Mouse (Mus musculus): Measurements from ENCODE around the gene Gpr4.
A peak's percentile ranks its signal among the peaks of the same experiment; 100 is the strongest.

The Gpr4 gene

DNA sequence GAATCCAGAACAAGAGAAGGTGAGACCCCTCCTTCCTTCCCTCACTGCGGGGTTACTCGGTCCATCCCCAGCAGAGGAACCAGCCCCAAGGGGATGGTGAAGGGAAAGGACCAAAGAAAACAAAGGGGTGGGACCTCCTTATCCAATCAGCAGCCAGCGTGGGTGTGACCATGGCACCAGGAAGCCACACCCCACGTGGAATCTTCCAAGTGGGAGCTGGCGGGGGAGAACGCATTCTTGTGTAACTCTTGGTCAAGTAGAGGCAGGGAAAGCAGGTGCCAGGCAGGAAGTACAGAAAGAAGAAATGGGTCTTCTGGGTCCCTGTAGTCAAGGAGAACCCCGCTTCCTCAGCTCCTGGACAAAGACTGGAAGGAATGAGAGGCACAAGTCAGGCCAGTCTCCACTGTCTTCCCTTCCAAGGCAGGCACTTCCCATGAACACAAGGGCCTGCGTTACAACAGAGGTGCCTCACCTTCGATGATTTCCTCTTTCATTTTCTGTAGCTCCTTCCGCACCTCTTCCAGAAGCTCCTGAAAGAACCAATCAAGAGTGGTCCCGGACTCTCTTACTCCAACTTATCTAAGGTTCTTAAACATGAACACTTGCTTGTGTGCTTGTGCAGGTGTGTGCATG is 45.2 kb downstream of the Gpr4 start:
- peak; percentile 88 for DNase-seq (ENCODE audit: low read depth, low spot score)

DNA sequence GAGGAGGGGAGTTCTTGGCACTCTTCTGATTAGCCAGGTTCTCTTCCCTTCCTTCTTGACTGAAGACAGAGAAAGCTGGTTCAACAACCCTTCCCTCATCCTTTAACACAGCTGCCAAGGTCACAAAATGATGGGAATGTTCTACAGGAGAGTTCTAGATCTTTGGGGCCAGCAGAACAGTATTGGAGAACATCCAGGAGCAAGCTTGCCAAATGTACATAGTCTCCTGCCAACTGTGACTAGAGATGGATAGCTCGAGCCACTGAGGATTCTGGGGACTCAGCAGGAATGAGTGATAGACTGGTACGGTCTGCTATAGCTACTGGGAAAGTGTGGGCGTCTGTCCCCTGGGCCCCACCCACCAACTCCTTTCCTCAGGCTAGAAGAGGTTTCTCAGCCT is 46.0 kb downstream of the Gpr4 start:
- peak; percentile 53 for DNase-seq (ENCODE audit: low read depth, low spot score)

DNA sequence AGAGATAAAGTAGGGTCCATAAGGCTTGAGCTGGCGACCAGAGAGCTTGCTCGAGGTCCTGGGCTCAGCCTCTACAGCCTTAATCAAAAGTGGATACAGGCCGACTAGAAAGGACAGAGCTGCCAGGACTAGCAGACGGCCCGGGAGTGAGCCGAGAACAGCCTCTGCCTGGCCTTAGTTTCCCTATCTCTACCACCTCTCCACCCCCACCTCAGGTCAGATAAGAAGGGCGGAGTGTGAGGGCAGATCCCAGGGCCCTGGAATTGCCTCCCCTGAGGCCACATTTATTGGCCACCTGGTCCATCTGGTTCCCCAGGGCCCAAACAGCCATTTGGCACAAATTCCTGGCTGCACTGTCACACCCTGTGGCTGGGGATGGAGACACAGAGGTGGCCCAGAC is 52.8 kb downstream of the Gpr4 start:
- DNase-seq (ENCODE audit: low read depth, low spot score), result peak; percentile 45

DNA sequence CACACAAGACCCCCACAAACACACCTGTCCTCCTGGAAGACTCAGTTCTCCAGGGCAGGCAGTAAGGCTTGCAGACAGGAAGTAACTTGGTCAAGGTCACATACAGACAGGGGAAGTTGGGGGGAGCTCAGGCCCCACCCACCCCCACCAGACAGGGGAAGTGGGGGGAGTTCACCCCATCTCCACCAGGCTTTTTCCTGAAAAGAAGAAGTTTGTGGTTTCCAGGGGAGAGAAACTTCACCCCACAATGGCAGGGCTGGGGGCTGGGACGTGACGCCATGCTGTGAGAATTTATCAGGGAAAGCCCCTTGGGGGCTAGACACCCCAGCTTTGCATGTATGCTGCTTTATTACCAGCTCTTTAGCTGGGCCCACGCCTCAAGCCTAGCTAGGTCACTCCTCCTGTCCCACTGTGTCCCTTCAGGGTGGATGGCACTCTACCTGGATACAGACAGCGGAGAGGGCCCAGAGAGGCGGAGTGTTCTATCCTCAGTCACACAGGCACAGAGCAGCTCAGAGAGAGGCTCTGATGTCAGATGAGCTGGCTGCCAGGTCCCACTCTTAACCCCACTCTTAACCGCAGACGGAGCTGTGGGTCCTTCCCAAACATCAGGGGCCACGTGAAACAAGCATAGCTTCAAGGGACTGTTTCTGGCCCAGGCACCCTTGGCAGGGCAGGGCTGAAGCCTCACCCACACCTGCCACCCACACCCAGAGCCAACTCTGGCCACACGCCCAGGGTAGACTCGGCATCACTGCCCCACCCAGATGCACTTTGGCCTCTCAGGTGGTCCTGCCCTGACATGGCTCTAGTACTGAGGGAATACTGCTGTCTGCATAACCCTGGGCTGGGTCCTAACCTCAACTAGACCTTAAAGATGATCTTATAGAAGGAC is 53.8 kb downstream of the Gpr4 start:
- DNase-seq (ENCODE audit: low read depth, low spot score), result peak; percentile 27

DNA sequence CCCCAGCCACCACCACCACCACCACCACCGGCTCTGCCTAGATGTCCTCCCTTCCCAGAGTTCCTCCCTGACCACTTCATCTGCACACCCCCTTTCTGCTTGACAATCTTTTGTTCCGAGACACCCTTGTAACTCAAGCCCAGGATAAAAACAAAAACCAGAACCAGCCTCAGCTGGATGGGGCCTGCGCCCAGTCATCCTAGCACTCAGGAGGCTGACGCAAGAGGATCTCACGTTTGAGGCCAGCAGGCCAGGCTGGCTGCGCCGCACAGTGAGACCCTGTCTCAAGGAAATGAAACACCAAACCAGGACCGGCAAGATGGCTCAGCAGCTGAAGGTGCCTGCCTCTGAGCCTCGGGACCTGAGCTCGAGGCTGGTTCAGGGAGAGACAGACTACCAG is 54.7 kb downstream of the Gpr4 start:
- DNase-seq (ENCODE audit: low read depth, low spot score), result no peak

DNA sequence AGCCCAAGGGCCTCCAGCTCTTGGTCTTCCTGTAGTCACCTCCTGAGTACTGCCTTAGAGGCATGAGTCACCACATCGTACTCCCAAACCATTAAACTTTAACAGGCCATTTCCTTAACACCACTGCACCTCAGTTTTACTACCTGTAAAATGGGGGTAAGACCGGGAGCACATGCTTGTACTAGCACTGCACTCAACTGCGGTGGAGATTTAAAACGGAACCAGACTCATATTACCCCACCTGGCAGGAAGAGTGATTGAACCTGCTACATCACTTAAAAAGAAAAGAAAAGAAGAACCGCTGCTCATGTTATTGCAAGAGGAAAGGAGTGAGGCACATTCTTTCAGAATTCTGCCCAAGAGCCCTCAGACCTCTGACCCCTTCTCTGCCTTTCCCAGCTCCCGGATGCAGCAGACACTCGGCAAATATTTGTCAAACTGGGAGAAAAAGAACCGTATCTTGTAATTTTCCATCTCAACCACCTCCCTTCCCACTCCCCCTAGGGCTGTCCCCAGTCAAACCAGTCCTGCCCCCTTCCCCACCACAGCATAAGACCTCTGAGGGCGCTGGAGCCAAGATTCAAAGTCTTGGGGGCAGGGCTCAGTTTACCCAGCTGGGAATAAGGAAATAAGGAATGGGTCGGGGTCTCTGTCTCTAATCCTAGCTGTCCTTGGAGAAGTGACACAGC is 56.8 kb downstream of the Gpr4 start:
- no peak for DNase-seq (ENCODE audit: low read depth, low spot score)

DNA sequence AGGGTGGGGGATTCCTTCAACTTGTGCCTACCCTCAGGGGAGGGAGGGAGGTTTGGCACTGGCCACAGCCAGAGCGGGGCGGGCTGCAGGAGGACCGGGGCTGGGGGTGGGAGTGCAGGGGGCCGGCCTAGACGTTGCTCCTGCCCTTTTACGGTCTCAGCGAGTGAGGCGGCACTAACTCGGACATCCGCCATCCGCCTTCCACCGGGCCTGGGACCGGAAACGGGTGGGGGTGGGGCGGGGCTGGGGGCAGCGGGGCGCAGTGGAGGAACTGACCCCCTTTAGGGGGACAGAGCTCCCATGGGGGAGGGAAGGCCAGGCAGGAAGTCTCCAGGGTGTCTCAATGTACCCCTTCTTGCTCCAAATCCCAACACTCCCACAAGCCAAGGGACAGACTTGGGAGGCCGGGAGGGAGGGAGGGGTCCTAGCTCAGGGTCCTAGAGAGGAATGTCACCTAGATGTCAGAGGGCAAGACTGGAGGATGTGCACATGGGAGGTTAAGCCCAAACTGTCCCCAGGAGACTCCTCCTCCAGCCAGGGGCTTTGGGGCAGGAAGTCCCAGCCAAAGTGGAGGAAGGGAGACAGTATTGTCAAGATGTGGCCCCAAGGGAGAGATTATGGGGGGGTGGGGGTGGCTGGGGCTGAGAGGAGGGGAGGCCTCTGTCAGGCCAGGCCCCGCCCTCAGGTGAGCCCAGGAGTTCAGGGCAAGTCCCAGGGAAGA is 57.5 kb downstream of the Gpr4 start:
- DNase-seq (ENCODE audit: low read depth, low spot score), result peak; percentile 36

DNA sequence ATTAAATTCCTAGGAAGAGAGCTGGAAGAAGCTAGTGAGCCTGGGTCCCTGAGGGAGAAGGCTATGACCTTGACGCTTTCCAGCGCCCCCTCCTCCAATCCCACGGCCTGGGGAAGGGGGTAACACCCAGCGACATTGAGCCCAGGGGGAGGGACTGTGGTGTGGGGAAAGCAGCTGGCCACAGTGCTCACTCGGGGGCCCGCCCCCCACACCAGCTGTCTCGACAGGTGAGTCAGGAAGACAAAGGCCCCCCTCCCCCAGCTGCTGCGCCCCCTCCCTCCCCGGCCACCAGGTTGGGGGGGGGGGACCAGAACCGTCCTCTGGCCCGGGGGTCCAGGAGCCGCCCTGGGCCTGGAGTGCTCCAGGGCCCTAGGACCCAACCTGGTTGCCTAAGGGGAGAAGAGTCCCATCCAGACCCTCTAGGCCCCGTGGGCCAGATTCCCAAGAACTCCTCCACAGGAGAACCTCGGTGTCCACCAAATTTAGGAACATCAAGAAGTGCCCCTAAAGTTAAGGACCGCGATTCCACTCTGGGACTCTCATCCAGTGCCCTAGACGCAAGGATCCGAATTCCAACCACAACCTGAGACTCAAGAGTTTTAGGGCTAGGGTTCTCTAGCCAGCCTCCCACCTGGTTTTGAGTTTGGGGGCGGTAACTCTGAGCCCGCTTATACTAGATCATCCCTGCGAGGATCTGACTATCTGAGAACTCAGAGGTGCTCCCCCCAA is 58.3 kb downstream of the Gpr4 start:
- no peak for DNase-seq (ENCODE audit: low read depth, low spot score)

DNA sequence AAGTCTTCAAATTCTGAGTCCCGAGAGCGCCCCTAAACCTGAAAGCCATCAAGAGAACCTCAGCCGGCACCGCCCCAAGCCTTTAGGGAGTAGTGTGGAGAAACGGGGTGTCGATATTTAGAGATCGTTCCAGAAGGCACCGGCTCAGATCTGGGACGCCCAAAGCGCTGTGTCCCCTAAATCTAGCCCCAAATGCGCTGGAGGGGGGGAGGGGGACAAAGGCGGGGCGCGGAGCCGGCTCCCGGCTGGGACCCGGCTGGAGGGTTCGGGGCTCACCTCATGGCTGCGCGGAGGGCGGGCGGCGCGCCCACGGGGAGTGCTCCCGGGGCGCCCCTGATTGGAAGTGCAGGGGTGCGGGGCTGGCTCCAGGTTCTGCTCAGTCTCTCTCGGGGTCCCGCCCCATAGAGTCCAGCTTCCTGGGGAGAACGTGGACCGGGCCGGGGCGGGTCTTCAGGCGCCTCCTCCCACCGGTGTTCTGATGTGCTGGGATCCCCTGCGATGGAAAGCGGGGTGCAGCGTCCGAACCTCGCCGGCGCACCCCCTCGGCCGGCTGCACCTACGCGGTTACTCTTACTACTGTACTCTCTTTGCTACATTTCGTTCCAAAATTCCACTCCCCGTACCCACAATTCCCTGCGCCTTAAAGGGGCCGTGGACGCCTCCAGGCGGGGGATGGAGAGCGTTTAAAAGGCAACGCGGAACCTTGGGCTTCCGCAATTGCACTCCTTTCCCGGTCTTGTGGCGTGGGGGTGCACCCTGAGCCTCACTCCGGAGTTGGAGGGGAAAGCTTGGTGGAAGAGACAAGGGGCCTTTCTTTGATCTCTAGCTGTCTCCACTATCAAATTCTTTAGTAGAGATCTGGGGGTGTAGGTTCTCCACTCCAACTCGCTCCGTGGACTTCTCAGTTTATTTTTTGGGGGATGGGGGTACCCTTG is 59.2 kb downstream of the Gpr4 start, which contains the start of gene Vasp:
TSS of gene Vasp (minus strand) at position 580 of the 935 bp plus-strand sequence.
- DNase-seq (ENCODE audit: low read depth, low spot score), result peak; percentile 93

DNA sequence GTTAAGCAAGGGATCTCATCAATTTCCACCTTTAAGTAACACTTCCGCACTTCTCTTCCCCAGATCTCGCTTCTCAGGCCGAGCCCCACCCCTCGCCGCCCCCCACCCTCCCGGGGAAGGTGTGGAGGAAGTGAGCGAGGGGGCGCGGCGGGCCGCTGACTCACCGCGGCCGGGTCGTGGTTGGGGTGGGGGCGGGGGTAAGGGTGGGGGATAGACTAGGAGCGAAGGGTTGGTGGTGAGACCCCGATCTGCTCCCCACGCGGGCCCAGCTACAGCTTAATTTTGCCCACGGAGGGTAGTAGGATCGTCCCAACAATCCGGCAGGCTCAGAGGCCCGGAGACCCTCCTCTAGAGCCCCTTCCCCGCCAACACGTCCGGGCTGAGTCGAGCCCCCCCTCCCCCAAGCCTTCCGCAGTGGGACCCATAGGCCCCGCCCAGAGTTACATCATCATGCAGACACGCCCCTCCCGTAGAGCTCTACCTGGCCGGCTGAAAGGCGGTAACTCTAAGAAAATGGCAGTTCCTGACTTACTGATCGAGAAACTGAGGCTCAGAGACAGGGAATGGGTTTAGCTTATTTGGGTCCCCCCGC is 59.9 kb downstream of the Gpr4 start:
- peak; percentile 69 for DNase-seq (ENCODE audit: low read depth, low spot score)

All from brain, adult 2 months (tissue).